Mouse (Mus musculus) bone marrow, adult 2 months (tissue): ENCODE results near the gene Uspl1. TPM values are rescaled to one million over a fixed set of nuclear protein-coding genes. Genes with fewer than 3 reads are reported as not detected.

Experiments
- H3K27ac ChIP-seq: fragments of 200-500 bp; 2 replicates; pipeline ENCODE4 v1.5.1; 2012; ENCODE audit warnings: low read depth, mild to moderate bottlenecking, control low read depth, inconsistent platforms, low read length; ENCODE audit not compliant: control insufficient read depth, poor library complexity, insufficient read depth
- H3K4me1 ChIP-seq: fragments of 200-500 bp; 2 replicates; pipeline ENCODE4 v1.6.1; 2011; ENCODE audit warnings: low read length; ENCODE audit not compliant: control insufficient read depth, insufficient read depth
- H3K4me3 ChIP-seq: fragments of 200-500 bp; replicated peaks from 2 replicates; pipeline ENCODE3; 2011; ENCODE audit warnings: mild to moderate bottlenecking, low read depth, low read length, control low read depth; ENCODE audit not compliant: control insufficient read depth
- CTCF ChIP-seq: fragments of 200-500 bp; IDR thresholded peaks from 2 replicates; pipeline ENCODE4 v1.5.1; 2011; ENCODE audit warnings: low read length, control low read depth; ENCODE audit not compliant: control insufficient read depth, insufficient read depth
- POLR2A ChIP-seq: fragments of 200-500 bp; IDR thresholded peaks from 2 replicates; pipeline ENCODE4 v1.6.1; 2011; ENCODE audit warnings: low read depth, mild to moderate bottlenecking, control low read depth, low read length, borderline replicate concordance; ENCODE audit not compliant: control insufficient read depth
- WGBS: fragments of 180-500 bp; shearing (Covaris S2); methylation state at CpG from one replicate; pipeline ENCODE4 v1.1.7; 2018; 5-methylcytosine and 5-hydroxymethylcytosine counted together
- polyA plus RNA-seq: library from polyadenylated mRNA; stranded (reverse); fragments of >200 nt; gene quantifications from 2 replicates; pipeline ENCODE4 v1.2.4, GENCODE M21; 2011; ENCODE audit warnings: low replicate concordance; ENCODE audit not compliant: missing spikeins, insufficient read depth, insufficient read length

Uspl1 gene
- polyA plus RNA-seq, 1 experiment, result 26.5 TPM

- no peak for TF ChIP-seq CTCF
- no peak overlapping the region for H3K4me3 ChIP-seq
- WGBS, result 41% methylated on average over 7 of the region's 7 CpGs
- no peak overlapping the region for H3K27ac ChIP-seq
- no peaks in the 10 kb centered on the region for H3K4me1 ChIP-seq
Measured at GRCm38 (mm10) chr5:149224666-149225065, 40.5 kb downstream of the Uspl1 start.

DNA sequence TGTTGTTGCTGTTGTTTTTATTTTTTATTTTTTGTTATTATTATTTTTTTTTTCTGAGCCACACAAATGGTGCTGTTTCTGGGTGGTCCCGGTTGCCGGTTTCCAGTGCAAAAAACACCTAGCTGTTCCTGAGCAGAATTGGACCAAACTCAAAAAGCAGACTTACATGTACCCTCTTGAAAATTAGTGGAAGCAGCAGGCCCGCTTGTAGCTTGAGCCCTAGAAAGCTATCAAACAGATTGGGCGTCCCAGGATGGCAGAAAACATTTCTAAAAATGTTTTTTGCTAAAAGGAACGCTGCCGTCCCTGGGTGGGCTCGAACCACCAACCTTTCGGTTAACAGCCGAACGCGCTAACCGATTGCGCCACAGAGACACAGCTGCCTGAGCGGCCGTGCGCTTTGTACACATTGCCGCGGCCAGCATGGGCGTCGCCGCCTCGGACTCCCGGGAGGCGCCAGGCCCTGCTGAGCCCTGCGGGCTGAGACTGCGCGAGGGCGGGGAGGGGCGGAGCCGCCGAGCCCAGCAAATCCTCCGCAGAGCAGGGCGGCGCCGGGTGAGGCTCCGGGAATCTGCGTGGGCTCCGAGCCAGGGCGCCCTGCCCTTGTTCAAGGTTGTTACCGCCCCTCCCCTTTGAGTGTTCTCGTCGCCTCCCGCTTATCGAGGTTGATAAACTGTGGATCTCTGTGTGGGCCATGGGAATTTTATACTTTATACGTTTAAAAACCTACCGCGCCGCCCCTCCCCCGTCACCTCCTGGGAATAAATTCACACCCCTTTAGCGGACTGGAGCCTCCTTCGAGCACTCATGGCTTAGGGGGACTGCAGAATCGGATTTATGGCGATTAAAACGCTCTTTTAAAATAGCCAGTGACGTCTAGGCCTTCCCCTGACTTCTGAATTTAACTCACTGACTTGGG is 44.8 kb downstream of the Uspl1 start:
- Histone ChIP-seq H3K4me1 (no peaks in the 10 kb centered on the region; the same call in 1 of the 2 replicates), H3K27ac (peak overlapping the region; percentile 75), H3K4me3 (peak overlapping the region; percentile 64)
- TF ChIP-seq POLR2A (no peak), CTCF (no peak)
- 3% methylated on average over 55 of the region's 55 CpGs for WGBS

DNA sequence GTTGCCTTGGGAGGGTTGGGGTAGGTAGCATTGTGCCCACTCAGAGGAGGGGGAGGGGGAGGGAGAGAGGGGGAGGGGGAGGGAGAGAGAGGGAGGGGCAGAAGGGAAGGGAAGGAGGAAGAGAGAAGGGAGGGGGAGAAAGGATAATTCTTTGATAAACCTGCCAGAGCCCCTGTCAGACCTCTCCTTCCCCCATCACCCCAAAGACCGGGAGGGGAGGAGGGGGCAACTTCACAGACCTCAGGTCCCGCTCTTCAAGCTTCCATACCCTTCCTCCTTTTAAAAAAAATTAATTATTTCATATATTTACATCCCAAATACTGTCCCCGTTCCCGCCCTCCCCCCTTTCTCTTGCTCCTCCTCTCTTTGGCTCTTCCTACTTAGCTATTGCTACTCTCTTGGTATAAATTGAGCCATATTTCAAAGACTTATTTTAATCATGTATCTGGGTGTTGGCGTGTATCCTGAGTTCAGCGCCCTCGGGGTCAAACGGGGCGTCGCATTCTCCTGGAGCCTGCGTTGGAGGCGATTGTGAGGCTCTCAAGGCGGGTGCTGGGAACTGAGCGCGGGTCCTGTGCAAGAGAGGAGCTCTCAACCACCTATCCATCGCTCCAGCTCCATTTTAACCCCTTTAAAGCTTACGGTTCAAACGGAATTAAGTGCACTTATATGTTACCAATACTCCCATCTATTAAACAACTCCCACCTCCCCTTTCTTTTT is 45.6 kb downstream of the Uspl1 start:
- Histone ChIP-seq H3K4me1 (no peaks in the 10 kb centered on the region; the same call in 1 of the 2 replicates), H3K27ac (peak overlapping the region; percentile 75; the same call in 1 of the 2 replicates), H3K4me3 (peak overlapping the region; percentile 64)
- TF ChIP-seq POLR2A (no peak), CTCF (no peak)
- 88% methylated on average over 18 of the region's 18 CpGs for WGBS

GRCm38 (mm10) chr5:149235002-149235401 is 50.9 kb downstream of the Uspl1 start:
- H3K27ac ChIP-seq, result peak overlapping the region; percentile 22; the same call in 1 of the 2 replicates
- TF ChIP-seq POLR2A (no peak), CTCF (no peak)
- WGBS, result 11% methylated on average over 7 of the region's 7 CpGs

GRCm38 (mm10) chr5:149237221-149237950 is 53.2 kb downstream of the Uspl1 start:
- 74% methylated on average over 24 of the region's 24 CpGs for WGBS

More at GRCm38 (mm10) chr5:149235002-149235401, 50.9 kb downstream of the Uspl1 start:
- H3K4me3 ChIP-seq, result no peak overlapping the region
- H3K4me1 ChIP-seq, result no peaks in the 10 kb centered on the region; the same call in 1 of the 2 replicates

DNA sequence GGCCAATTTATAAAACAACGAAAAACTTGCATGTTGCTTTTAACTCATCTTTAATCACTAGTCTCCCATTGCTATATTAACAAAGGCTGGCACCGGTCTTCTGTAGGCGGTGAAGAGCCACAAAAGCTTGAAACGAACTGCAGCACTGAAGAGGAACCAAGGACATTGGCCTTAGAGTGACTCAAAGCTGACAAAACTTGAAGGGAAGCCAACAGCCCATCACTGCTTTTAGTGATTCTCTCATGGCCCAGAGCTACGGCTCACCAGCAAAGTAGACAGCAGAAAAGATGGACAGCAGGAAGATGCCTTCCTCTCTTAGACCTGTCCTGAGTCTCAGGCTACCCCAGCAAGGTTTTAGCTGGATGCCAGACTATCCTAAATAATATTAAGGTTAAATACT is 58.3 kb downstream of the Uspl1 start:
- Histone ChIP-seq H3K4me3 (no peak overlapping the region), H3K4me1 (peaks cover 2% of the 10 kb centered on the region; the same call in 1 of the 2 replicates), H3K27ac (peak overlapping the region; percentile 17; the same call in 1 of the 2 replicates)
- TF ChIP-seq CTCF, result no peak
- no peak for TF ChIP-seq POLR2A
- 75% methylated on average over 5 of the region's 5 CpGs for WGBS

More at GRCm38 (mm10) chr5:149237221-149237950, 53.2 kb downstream of the Uspl1 start:
- Histone ChIP-seq H3K4me3 (no peak overlapping the region), H3K27ac (no peak overlapping the region), H3K4me1 (no peaks in the 10 kb centered on the region; the same call in 1 of the 2 replicates)
- TF ChIP-seq CTCF (no peak), POLR2A (no peak)

- Histone ChIP-seq H3K4me1 (peaks cover 2% of the 10 kb centered on the region; the same call in 1 of the 2 replicates), H3K27ac (no peak overlapping the region), H3K4me3 (no peak overlapping the region)
- TF ChIP-seq POLR2A (no peak), CTCF (no peak)
- WGBS, result 77% methylated on average over 5 of the region's 5 CpGs
Measured at GRCm38 (mm10) chr5:149243053-149243452, 58.9 kb downstream of the Uspl1 start.

DNA sequence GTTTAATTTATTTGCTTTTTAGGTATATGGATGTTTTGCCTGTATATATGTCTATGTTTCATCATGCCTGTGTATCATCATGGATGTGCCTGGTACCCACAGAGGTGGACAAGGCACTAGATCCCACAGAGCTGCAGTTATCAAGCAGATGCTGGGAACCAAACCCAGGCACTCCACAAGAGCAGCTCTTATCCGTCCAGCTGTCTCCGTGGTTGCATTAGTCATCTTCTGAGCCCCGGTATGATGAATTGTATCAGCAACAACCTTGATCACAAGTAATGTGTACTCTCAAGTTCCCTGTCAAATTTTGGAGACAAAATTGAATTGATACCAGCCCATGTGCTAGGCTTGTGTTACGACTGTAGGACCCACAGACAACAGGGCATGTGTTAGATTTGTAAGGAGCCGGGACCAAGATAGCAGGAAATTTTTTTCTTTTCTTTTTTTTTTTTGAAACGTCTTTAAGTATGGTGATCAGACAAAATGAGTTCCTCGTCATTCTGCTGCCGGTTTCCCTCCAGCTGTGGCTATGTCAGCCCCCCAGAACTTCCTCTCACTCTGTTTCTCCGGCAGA is 61.3 kb downstream of the Uspl1 start:
- TF ChIP-seq CTCF (no peak), POLR2A (no peak)
- Histone ChIP-seq H3K4me3 (peak overlapping the region; percentile 70), H3K27ac (peak overlapping the region; percentile 98), H3K4me1 (peaks cover 2% of the 10 kb centered on the region; the same call in 1 of the 2 replicates)
- WGBS, result 3% methylated on average over 9 of the region's 9 CpGs
